Mouse (Mus musculus) erythroid progenitor cell, adult 5-6 weeks (primary cell): Measurements from ENCODE around the gene Abhd17a. TPM values are rescaled to one million over a fixed set of nuclear protein-coding genes. Genes with fewer than 3 reads are reported as not detected.

Source experiments
- ATAC-seq: replicated peaks from 2 replicates; pipeline ENCODE4 v1.8.0; 2016; ENCODE audit warnings: moderate number of reproducible peaks, mild to moderate bottlenecking, moderate TSS enrichment, inconsistent platforms; ENCODE audit not compliant: poor library complexity, low FRiP score, severe bottlenecking
- total RNA-seq, 2 experiments: library from RNA; stranded (forward) in 1 of 2; stranded (reverse) in 1 of 2; fragments of 150-400 nt in 1 of 2; fragments of 186-747, 209-891 nt in 1 of 2; gene quantifications; 2 replicates each; pipeline versions ENCODE4 v1.2.3 to v1.2.4; 2015 to 2017; ENCODE audit warnings: low replicate concordance in 2 of 2

Gene Abhd17a
- total RNA-seq, 2 experiments from 2014 or later: 5.5 to 49.0 TPM

DNA sequence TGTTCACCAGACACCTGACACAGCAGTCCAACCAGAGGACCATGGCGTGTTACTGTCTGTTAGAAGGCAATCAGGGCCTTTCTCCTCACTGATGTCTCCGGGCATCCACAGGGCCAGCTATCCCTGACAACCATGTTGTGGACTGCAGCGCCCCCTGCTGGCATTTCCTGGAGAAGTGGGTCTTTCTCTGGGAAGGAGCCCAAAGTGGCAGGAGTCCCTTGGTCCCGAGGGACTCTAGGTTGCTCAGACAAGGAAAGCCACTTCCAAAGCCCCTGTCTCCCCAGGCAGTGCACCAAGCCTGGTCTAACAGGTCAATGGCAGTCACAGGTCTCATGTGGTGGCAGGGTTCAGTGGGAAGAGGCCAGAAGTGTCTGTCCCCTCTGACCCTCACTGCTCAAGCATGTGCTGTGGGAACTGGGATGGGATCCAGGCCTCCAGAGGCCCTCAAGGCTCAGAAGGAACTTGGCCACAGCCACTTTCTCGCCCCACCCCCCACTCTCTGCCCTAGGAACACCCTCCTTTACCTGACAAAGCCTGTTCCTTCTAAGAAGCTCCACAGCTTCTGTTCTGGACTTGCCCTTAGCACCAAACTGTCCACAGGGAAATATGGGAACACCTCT is 32.7 kb downstream of the Abhd17a start:
- ATAC-seq: peak; percentile 39; the same call in 1 of the 2 replicates

DNA sequence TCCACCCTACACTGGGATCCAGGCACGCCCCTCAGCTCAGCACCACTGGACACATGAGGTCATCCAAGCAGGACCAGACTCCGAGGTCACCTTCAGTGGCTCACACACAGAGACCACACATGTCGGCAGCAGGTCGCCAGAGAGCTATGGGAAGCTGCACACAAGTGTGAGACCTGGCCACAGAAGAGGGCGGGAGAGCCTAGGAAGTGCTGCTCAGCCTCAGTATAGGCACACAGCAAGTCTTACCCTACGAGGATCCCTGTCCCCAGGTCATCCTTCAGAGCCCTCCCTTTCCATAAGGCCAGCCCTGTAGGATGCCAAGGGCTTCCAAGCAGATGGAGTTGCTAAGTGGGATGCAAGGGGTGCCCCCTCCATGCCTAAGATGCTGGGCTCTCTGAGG is 36.1 kb downstream of the Abhd17a start:
- peak; percentile 31 for ATAC-seq

DNA sequence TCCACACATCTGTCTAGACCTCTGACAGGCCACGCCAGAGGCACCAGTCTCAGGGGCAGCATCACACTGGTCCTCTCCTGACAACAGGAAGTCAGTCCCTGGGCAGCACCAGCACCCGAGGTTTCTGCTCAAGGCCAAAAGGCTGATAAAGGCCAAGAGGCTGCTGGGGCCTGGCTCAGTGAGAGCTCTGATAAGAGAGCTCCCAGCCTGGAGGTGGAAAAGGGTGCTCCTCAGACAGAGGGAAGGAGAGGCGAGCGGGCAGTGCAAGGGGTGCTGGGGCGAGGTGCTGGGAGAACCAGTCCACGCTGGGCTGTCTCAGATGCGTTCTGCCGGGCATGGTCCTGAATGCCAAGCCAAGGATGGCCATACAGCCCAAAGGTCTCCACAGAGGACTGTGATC is 36.6 kb downstream of the Abhd17a start:
- peak; percentile 88 for ATAC-seq

DNA sequence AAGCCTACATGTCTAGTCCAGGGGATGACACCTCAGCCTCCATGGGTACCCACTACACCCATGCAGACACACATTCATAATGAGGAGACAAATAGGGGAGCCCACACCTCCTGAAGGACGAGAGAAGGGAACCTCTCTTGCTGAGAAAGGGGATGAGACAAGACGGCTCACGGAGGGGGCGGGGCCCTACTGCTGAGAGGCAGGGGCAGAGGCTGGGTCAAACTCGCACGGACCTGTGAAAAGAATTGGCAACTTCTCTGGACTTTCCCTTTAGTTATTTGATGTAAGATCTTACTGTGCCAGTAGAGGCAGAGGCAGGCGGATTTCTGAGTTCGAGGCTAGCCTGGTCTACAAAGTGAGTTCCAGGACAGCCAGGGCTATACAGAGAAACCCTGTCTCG is 37.8 kb downstream of the Abhd17a start:
- no peak for ATAC-seq

DNA sequence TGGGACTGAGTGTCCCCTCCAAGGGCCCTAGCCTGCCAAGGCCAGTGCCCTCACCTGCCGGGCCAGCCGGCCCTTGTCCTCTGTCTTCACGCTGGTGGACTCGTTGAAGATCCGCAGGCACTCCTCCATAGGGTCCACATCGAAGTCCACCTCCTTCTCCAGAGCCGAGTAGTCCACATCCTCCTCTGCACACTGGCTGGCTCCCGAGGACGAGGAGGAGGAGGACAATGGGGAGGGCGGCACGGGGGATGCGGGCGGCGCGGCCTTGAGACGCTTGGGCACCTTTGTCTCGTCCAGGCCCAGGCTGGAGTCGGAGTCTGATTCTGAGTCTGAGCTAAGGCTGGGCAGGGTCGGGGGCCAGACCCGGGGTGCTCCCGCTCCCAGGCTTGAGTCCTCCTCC is 40.9 kb downstream of the Abhd17a start:
- no peak for ATAC-seq

DNA sequence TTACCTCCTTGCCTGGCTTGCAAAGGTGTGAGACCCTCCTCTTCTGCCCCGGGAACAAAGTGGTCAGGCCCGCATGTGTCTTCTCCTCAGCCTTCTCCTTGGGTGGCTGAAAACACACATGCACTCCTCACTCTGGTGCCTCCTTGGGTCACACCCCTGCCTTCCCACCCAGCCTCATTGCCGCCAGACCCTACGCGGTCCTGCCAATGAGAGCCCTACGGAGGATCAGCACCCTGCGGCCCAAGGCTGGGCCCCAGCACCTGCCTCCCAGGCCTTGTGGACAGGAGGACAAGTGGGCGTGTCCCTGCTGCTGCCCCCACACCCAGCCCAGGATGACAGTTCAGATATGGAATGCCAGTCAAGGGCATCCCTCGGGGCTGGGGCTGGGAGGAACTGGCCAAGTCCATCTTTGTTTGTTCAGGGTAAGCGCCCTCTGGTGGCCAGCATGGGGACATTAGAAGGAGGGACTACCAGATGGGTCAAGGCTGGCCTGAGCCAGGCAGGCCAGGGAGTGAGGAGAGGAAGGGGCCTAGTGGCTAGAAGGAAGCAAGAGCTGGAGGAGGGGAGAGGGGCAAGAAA is 41.6 kb downstream of the Abhd17a start:
- ATAC-seq: peak; percentile 49

DNA sequence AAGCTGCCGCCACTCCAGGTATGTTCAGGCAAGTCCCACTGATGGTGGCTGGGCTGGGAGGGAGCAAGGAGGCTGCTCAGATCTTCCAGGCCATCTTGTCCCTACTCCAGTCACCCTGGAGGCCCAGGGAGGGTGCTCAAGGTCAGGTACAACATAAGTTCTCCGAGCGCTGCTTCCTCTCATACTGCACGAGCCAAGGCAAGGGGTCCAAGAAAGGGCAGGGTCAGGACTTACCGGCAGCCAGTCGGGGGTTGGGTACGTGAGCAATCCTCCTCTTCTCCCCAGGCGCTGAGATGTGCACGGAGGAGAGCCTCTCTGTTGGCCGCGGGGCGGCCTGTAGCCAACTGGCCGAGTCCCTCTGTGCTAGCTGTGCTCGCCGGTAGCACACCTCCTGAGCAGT is 42.6 kb downstream of the Abhd17a start:
- no peak for ATAC-seq

DNA sequence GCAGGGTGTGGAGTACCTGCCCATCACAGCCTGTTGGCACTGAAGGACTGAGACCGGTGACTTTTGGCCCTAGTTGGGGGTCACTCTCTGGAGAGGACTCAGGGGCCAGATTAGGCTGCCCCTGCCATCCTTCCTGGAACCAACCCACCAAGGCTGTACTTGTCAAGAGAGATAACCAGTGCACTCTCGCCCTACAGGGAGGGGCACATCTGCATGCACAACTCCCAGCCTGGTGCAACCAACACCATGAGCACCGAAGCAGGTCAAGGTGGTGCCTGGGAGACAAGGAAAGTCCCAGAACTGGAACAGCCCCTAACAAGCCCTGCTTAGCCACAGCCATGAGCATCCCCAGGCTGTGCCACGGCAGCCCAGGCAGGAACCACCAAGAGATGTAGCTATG is 43.2 kb downstream of the Abhd17a start:
- ATAC-seq: peak; percentile 70

DNA sequence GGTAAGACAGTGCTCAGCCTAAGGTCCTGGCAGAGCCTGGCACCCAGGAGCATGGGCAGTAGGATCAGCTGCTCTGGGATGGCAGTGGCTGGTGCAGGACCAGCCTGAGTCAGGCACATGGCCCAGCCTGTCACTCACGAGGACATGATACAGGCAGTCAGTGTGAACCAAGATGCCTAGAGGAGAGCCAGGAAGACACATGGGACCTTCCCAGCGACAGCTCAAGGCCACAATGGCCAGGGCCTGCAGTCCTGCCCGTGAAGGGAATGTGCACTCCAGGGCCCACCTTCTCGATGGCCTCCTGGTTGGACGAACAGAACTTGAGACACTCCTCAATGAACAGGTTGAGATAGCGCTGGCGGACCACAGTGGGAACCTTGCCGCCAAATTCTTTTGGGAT is 44.6 kb downstream of the Abhd17a start:
- no peak for ATAC-seq

DNA sequence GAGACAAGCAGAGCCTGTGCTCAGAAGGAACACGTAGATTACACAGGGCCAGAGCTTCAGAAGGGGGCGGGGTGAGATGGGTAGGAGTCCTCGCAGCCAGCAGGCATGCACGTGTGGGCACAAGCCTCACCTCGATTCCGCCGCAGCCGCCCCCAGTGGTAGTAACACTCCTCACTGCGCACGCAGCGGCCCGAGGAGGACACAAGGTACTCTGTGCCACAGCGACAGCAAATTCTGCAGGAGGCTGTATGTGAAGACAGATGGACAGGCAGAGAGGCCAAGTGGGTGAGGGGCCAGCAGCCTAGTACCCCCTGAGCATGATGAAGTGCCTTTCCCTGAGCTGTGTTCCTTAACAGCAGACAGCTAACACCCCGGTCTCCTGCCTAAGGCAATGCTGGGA is 46.3 kb downstream of the Abhd17a start:
- no peak for ATAC-seq

DNA sequence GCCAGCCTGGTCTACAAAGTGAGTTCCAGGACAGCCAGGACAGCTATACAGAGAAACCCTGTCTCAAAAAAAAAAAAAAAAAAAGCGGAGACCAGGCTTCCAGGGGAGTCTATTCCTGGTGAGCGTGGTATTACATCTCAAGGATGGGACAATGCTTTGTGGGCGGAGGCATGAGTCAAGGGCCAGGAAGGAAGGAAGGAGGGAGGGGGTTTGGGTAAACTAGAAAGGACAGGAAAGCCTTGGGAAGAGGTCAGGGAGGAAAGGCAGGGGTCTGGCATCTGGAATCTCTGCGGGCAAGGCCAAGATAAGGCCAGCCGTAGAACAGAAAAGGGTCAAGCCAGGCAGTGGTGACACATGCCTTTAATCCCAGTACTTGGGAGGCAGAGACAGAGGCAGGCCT is 50.6 kb downstream of the Abhd17a start:
- ATAC-seq: no peak

DNA sequence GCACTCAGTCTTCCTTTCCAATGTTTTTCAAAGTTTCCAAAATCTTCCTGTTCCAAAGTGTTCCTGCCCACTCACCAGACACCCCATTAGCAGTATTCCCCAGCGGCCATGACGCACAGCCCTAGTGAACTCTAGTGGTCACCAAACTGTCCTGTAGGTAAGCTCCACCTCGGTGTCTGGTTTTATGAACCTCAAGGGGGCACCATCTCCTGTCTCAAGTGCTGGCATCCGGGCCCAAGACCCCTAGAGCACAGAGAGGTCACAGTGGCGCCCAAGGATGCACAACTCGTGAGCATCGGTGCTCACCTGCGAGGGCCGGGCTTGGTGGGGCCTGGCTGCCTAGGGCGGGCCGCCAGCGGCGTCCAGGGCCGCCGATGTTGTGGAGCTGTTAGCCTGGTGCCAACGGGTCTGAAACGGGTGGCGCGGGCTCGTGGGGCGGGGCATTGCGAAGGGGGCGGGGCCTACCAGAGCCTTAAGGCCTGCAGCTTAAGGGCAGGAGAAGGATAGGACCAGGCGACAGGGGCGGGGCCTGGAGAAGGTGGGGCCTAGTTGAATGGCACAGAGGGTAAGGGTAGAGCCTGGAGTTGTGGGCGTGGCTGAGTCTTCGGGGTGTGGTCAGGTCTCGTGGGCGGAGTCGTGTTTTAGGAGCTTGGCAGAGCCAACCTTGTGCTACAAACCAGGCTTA is 51.3 kb downstream of the Abhd17a start, which contains the start of gene Atp8b3:
Gene Atp8b3 (minus strand): TSS at position 415 of the 685 bp plus-strand sequence.
- peak; percentile 72 for ATAC-seq

DNA sequence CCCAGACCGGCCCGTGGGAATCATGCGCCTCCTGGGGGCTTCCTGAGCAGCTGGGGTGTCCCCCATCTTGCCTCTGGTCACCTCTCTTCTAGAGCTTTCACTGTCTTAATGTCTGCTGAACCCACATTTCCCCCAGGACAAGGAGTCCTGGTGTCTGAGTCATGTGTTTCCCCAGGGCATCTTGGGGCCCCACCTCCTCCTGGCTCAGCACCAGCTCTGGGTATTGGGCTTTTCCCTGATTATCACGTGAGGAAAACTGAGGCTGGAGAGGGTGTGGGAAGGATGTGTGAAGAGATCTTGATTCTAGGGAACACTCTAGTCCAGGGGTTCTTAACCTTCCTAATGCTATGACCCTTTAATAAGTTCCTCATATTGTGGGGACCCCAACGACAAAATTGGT is 52.0 kb downstream of the Abhd17a start:
- ATAC-seq: no peak

DNA sequence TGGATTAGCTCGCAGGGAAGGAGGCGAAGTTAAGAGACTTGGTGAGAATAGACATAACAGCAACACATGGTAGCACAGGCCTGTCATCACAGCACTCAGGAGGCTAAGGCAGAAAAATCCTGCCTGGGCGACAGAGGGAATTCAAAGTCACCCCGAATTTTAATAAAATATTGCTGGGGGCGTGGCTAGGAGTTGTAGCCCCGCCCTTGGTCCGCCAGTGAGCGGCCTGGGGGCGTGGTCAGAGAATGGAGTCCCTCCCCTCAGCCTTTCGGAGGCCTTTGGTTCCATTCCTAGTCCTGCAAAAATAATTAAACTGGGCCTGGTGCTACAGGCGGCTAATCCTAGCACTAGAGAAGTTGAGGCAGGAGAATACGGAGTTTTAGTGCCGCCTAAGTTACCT is 54.4 kb downstream of the Abhd17a start:
- peak; percentile 22; the same call in 1 of the 2 replicates for ATAC-seq

DNA sequence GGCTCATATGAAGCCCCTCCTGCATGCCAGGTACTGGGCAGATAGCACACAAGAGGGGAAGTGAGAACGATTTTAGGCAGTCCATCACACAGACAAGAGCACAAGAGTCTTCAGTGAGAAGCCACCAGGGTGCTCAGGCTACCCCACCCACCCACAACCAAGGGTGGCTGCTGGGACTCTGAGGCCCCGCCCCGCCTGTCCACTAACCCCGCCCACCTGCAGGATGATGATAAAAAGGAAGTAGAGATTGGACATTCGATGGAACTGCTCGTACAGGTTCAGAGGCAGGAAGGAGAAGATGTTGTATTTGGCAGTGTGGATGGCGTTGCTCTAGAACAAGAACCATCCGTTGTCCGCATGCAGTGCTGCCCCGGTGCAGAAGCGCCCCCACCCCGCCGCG is 55.1 kb downstream of the Abhd17a start:
- ATAC-seq: peak; percentile 43

DNA sequence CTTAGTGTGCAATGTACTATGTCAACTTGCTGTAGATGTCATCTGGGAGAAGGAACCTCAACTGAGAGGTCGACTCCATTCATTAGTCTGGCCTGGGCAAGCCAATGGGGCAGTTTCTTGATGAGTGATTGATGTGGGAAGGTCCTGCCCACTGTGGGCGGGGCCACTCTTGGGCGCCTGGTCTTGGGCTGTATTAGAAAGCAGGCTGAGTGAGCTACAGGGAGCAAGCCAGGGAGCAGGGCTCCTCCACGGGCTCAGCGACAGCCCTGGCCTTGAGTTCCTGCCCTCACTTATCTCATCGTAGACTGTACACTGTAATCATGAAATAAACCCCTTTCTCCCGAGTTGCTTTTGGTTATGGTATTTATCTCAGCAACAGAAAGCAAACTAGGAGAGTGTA is 56.4 kb downstream of the Abhd17a start:
- ATAC-seq: peak; percentile 69

Other genes starting within 250 kb of the Abhd17a start
- gene Adamtsl5, start 241.9 kb downstream of the Abhd17a start, total RNA-seq (2015; ENCODE audit: low replicate concordance): 0.84 TPM in 1 of 2 replicates, not detected in the other
- gene Adamtsl5, start 241.9 kb downstream of the Abhd17a start, total RNA-seq (2017; ENCODE audit: low replicate concordance): 0.13 and 30.2 TPM in 2 replicates
- not detected in 2 replicates for gene Plk5, start 233.9 kb downstream of the Abhd17a start, total RNA-seq (2015; ENCODE audit: low replicate concordance)
- not detected in 2 replicates for gene Plk5, start 233.9 kb downstream of the Abhd17a start, total RNA-seq (2017; ENCODE audit: low replicate concordance)
- 1.4 TPM in 1 of 2 replicates, not detected in the other for gene Mex3d, start 202.7 kb downstream of the Abhd17a start, total RNA-seq (2015; ENCODE audit: low replicate concordance)
- gene Mex3d, start 202.7 kb downstream of the Abhd17a start, total RNA-seq (2017; ENCODE audit: low replicate concordance): 6.7 TPM in 1 of 2 replicates, not detected in the other
- 33.5 TPM in 2 replicates for gene Mbd3, start 190.8 kb downstream of the Abhd17a start, total RNA-seq (2015; ENCODE audit: low replicate concordance)
- 39.7 and 45.8 TPM in 2 replicates for gene Mbd3, start 190.8 kb downstream of the Abhd17a start, total RNA-seq (2017; ENCODE audit: low replicate concordance)
- gene Uqcr11, start 183.5 kb downstream of the Abhd17a start, total RNA-seq (2015; ENCODE audit: low replicate concordance): 65.8 and 80.0 TPM in 2 replicates
- gene Uqcr11, start 183.5 kb downstream of the Abhd17a start, total RNA-seq (2017; ENCODE audit: low replicate concordance): 67.9 and 87.3 TPM in 2 replicates
- 127 and 148 TPM in 2 replicates for gene Tcf3, start 156.7 kb downstream of the Abhd17a start, total RNA-seq (2015; ENCODE audit: low replicate concordance)
- gene Tcf3, start 156.7 kb downstream of the Abhd17a start, total RNA-seq (2017; ENCODE audit: low replicate concordance): 140 and 145 TPM in 2 replicates
- gene Onecut3, start 95.5 kb downstream of the Abhd17a start, total RNA-seq (2015; ENCODE audit: low replicate concordance): not detected in 2 replicates
- gene Onecut3, start 95.5 kb downstream of the Abhd17a start, total RNA-seq (2017; ENCODE audit: low replicate concordance): not detected in 2 replicates
- not detected in 2 replicates for gene Atp8b3, start 51.2 kb downstream of the Abhd17a start, total RNA-seq (2015; ENCODE audit: low replicate concordance)
- 0.39 TPM in 1 of 2 replicates, not detected in the other for gene Atp8b3, start 51.2 kb downstream of the Abhd17a start, total RNA-seq (2017; ENCODE audit: low replicate concordance)
- gene Rexo1, start 28.8 kb downstream of the Abhd17a start, total RNA-seq (2015; ENCODE audit: low replicate concordance): 33.5 and 35.7 TPM in 2 replicates
- 16.3 and 25.7 TPM in 2 replicates for gene Rexo1, start 28.8 kb downstream of the Abhd17a start, total RNA-seq (2017; ENCODE audit: low replicate concordance)
- 8.4 and 9.4 TPM in 2 replicates for gene Klf16, start 13.0 kb downstream of the Abhd17a start, total RNA-seq (2015; ENCODE audit: low replicate concordance)
- gene Klf16, start 13.0 kb downstream of the Abhd17a start, total RNA-seq (2017; ENCODE audit: low replicate concordance): 9.9 and 14.1 TPM in 2 replicates
- gene Scamp4, start 12.5 kb upstream of the Abhd17a start, total RNA-seq (2015; ENCODE audit: low replicate concordance): 8.8 and 10.5 TPM in 2 replicates
- gene Scamp4, start 12.5 kb upstream of the Abhd17a start, total RNA-seq (2017; ENCODE audit: low replicate concordance): 2.3 and 6.9 TPM in 2 replicates
- gene Adat3, start 12.5 kb upstream of the Abhd17a start, total RNA-seq (2015; ENCODE audit: low replicate concordance): not detected in 2 replicates
- gene Adat3, start 12.5 kb upstream of the Abhd17a start, total RNA-seq (2017; ENCODE audit: low replicate concordance): 1.4 TPM in 1 of 2 replicates, not detected in the other
- 0.72 and 1.7 TPM in 2 replicates for gene Gm49322, start 15.7 kb upstream of the Abhd17a start, total RNA-seq (2015; ENCODE audit: low replicate concordance)
- gene Gm49322, start 15.7 kb upstream of the Abhd17a start, total RNA-seq (2017; ENCODE audit: low replicate concordance): 0.64 and 5.4 TPM in 2 replicates
- gene Csnk1g2, start 32.5 kb upstream of the Abhd17a start, total RNA-seq (2015; ENCODE audit: low replicate concordance): 31.4 and 58.0 TPM in 2 replicates
- 50.1 and 62.4 TPM in 2 replicates for gene Csnk1g2, start 32.5 kb upstream of the Abhd17a start, total RNA-seq (2017; ENCODE audit: low replicate concordance)
- gene Btbd2, start 66.7 kb upstream of the Abhd17a start, total RNA-seq (2015; ENCODE audit: low replicate concordance): 2.9 and 3.8 TPM in 2 replicates
- 9.2 and 25.3 TPM in 2 replicates for gene Btbd2, start 66.7 kb upstream of the Abhd17a start, total RNA-seq (2017; ENCODE audit: low replicate concordance)
- 78.2 and 83.0 TPM in 2 replicates for gene Mknk2, start 87.8 kb upstream of the Abhd17a start, total RNA-seq (2015; ENCODE audit: low replicate concordance)
- 49.4 and 67.6 TPM in 2 replicates for gene Mknk2, start 87.8 kb upstream of the Abhd17a start, total RNA-seq (2017; ENCODE audit: low replicate concordance)
- 19.5 and 32.3 TPM in 2 replicates for gene Mob3a, start 111.6 kb upstream of the Abhd17a start, total RNA-seq (2015; ENCODE audit: low replicate concordance)
- 9.0 and 25.7 TPM in 2 replicates for gene Mob3a, start 111.6 kb upstream of the Abhd17a start, total RNA-seq (2017; ENCODE audit: low replicate concordance)
- gene Izumo4, start 111.8 kb upstream of the Abhd17a start, total RNA-seq (2015; ENCODE audit: low replicate concordance): 21.4 and 36.4 TPM in 2 replicates
- 3.3 and 3.8 TPM in 2 replicates for gene Izumo4, start 111.8 kb upstream of the Abhd17a start, total RNA-seq (2017; ENCODE audit: low replicate concordance)
- 42.8 and 69.6 TPM in 2 replicates for gene Ap3d1, start 151.9 kb upstream of the Abhd17a start, total RNA-seq (2015; ENCODE audit: low replicate concordance)
- 66.0 and 111 TPM in 2 replicates for gene Ap3d1, start 151.9 kb upstream of the Abhd17a start, total RNA-seq (2017; ENCODE audit: low replicate concordance)
- 69.6 and 105 TPM in 2 replicates for gene Dot1l, start 164.9 kb upstream of the Abhd17a start, total RNA-seq (2015; ENCODE audit: low replicate concordance)
- 51.7 and 61.7 TPM in 2 replicates for gene Dot1l, start 164.9 kb upstream of the Abhd17a start, total RNA-seq (2017; ENCODE audit: low replicate concordance)
- gene Sf3a2, start 207.9 kb upstream of the Abhd17a start, total RNA-seq (2015; ENCODE audit: low replicate concordance): 34.2 and 48.6 TPM in 2 replicates
- 16.8 and 18.1 TPM in 2 replicates for gene Sf3a2, start 207.9 kb upstream of the Abhd17a start, total RNA-seq (2017; ENCODE audit: low replicate concordance)
- gene Plekhj1, start 208.3 kb upstream of the Abhd17a start, total RNA-seq (2015; ENCODE audit: low replicate concordance): 71.0 and 81.7 TPM in 2 replicates
- 18.9 and 38.1 TPM in 2 replicates for gene Plekhj1, start 208.3 kb upstream of the Abhd17a start, total RNA-seq (2017; ENCODE audit: low replicate concordance)
- gene Amh, start 214.9 kb upstream of the Abhd17a start, total RNA-seq (2015; ENCODE audit: low replicate concordance): not detected in 2 replicates
- gene Amh, start 214.9 kb upstream of the Abhd17a start, total RNA-seq (2017; ENCODE audit: low replicate concordance): not detected in 2 replicates
- not detected in 2 replicates for gene Jsrp1, start 223.2 kb upstream of the Abhd17a start, total RNA-seq (2015; ENCODE audit: low replicate concordance)
- not detected in 2 replicates for gene Jsrp1, start 223.2 kb upstream of the Abhd17a start, total RNA-seq (2017; ENCODE audit: low replicate concordance)
- 1,470 and 1,566 TPM in 2 replicates for gene Oaz1, start 236.3 kb upstream of the Abhd17a start, total RNA-seq (2015; ENCODE audit: low replicate concordance)
- 158 and 259 TPM in 2 replicates for gene Oaz1, start 236.3 kb upstream of the Abhd17a start, total RNA-seq (2017; ENCODE audit: low replicate concordance)